Mouse (Mus musculus): ENCODE results near the gene Glrp1.

DNA sequence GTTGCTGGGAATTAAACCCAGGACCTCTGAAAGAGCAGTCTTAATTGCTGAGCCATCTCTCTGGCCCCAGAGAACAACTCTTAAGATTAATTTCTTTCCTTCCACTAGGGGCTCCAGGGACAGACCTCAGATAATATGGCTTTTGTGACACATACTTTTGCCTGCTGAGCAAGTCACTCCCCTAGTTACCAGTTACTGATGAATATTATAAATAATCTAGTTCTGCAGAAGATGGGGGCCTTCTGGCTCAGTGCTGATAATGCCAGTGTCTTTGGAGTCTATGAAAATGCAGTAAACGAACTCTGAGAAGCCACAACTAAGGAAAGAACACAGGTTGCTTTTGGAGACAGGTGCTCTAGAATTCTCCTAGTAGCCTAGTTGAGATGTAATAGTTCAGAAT is 26.4 kb upstream of the Glrp1 start:
- TF ChIP-seq CTCF (conservative IDR thresholded peaks at IDR 0.05; ENCODE audit: low read length) (no peak), POU5F1 (IDR thresholded peaks at IDR 0.05; ENCODE audit: borderline replicate concordance, low read length) (no peak)
